Mouse (Mus musculus): ENCODE results near the gene Gm37240.
"Not testable (repeated sequence)": the region's sequence is repeated elsewhere in the genome, so short reads cannot be mapped to it uniquely, and the experiment has no call there.

Gm37240 gene

DNA sequence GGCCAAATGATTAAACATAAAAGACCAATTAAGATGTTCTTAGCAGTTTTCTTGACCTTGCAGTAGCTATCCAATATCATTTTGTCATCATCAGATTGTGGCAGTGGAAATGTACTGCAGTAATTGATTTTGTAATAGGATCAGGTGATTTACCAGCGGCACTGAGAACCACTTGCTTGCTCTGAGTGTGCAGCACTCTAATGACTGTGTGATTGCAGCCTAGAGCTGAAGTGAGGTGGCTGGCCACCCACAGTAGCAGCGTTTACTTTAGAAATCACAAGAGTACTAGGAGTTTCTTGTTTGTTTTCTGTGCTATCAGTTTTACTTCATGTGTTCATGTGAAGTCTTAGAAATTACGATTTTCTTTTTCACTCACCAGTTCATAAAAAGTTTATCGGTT is 1011.1 kb downstream of the Gm37240 start:
- DNase-seq (ENCODE audit: low spot score): no peak

DNA sequence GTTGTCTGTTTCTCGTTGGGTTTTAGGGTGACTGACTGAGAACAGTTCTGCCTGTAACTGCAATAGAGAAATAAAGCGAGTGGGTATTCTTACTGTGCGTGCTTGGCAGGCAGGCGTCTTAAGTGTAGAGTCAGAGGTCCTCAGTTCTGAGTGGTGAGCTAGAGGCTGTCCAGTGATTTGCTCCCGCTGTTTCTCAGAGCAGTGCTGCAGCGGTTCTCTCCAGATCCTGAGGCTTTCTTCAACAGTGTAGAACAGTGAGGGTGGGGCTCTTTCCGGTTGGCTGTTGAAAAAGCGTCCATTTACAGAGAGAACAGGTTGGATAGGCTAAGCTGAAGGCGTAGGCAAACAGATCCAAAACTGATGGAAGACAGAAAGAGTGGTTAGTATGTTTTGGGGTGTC is 1012.0 kb downstream of the Gm37240 start:
- no peak for DNase-seq (ENCODE audit: low spot score)

DNA sequence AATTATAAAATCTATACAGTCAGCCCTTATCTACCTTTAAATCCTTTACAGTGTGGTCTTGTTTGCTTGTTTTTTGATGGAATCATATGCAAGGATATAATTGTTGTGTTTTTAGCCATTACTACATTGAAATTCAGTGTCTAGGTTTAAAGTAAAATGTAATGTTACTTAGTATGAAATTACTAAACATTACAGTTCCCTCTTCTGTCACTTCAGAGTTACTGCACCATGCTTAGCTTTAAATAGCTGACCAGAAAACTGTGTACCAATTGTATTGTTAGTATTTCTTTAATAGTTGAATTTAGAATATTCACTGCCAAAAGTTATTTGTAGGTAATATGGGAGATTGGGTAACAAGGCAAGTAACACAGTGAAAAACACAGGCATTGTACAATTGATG is 1017.2 kb downstream of the Gm37240 start:
- DNase-seq (ENCODE audit: low spot score): no peak

- DNase-seq (ENCODE audit: low spot score): no peak
These were observed 1019.3 kb downstream of the Gm37240 start for GRCm38 (mm10) chr3:84867991-84868390.

DNA sequence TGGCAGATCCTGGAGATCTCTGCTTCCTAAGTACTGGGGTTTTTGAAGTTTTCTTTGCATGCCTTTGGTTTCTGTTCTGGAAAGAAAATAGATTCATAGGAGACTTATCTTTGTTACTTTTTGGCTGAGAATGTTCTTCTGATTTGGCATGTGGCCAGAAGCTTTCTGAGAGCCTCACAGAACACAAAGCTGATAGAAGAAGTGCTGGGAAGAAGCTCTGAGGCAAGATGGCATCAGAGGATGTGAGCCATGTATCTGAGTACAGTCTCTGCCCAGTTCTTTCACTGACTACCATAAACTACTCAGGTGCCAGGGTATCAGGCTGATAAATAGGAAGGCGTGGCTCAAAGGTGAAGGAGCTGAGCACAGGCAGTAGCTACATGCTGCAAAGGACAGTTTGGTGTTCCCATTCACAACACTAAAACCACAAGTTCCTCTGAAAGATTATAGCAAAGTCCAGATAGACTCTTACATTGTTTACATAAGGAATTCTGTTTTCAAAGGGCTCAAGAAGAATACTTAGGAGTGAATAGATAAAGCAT is 1019.8 kb downstream of the Gm37240 start:
- DNase-seq (ENCODE audit: low spot score): no peak

- no peak for DNase-seq (ENCODE audit: low spot score)
These were observed 1020.5 kb downstream of the Gm37240 start for GRCm38 (mm10) chr3:84866866-84867265.

GRCm38 (mm10) chr3:84865684-84866083 is 1021.6 kb downstream of the Gm37240 start:
- DNase-seq (ENCODE audit: low spot score): no peak

- DNase-seq (ENCODE audit: low spot score): not testable (repeated sequence)
These were observed 1025.5 kb downstream of the Gm37240 start for GRCm38 (mm10) chr3:84861817-84862216.

DNA sequence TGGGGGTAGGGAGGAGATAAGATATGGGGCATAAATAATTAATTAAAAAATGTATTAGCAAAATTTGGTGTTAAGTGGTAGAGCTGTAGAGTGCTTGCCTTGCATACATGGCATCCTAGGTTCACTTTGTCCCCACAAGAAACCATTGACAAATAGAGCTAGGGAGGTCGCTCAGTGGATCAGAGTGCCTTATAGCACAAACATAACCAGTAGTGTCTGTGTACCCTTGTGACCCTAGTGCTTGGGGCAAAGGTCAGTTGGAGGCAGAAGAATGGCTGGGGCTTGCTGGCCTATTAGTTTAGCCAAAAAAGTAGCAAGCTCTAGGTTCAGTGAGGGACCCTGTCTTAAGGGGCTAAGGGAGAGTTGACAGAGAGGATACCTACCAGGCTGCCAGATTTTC is 1026.6 kb downstream of the Gm37240 start:
- no peak for DNase-seq (ENCODE audit: low spot score)

DNA sequence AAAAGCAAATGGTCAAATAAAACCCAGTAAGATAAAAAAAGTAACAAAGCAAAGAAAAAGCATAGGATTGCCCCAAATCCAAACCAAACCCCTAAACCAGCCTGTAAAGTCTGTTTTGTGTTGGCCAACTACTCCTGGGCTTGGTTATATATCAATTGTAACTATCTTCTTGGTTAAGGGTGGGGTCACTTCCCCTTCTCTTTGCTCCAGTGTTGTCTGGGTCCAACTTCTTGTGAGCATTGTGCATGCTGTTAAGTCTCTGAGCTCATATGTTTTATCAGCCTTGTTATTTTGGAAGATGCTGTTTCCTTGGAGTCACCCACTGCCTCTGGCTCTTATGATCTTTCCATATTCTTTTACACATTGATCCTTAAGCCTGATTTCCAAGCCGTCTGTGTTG is 1032.9 kb downstream of the Gm37240 start:
- DNase-seq (ENCODE audit: low spot score): no peak

- DNase-seq (ENCODE audit: low spot score): no peak
These were observed 1034.4 kb downstream of the Gm37240 start for GRCm38 (mm10) chr3:84852877-84853276.

- no peak for DNase-seq (ENCODE audit: low spot score)
These were observed 1035.5 kb downstream of the Gm37240 start for GRCm38 (mm10) chr3:84851801-84852200.

- no peak for DNase-seq (ENCODE audit: low spot score)
These were observed 1036.9 kb downstream of the Gm37240 start for GRCm38 (mm10) chr3:84850418-84850817.

DNA sequence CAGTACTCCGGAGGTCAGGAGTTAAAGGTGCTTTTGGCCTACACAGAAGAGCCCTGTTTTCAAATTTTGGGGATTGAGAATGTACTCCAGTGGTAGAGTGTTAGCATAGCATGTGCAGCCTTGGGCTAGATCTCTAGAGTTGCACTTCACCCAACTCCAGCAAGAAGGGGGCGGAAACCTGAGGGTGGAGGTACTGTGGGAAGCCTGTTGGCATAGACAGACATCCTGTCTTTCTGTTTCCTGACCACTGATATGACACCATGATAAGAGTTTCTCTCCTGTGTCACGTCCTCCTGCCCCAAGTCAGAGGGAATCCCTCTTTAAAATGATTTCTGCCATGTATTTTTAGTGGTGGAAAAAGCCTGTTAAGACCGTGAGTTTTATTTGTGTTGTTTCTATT is 1038.5 kb downstream of the Gm37240 start:
- DNase-seq (ENCODE audit: low spot score): no peak

DNA sequence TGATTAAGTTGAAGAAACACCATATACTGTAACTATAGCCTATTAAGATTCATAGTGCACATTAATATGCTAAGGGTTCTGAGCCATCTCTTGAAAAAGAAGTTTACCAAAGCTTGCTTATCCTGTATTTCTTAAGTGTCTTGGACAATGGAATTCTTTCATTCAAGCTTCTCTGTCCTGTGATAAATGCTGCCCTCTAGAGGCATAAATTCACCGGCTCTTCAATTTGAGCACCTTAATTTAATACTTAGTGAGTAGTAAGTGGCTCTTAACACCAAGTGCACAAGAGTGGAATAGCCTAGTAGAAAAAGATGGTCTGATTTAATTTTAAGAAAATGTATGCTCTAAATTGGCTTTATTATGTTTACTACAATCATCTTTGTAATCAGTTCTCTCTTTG is 1043.7 kb downstream of the Gm37240 start:
- DNase-seq (ENCODE audit: low spot score): no peak

- no peak for DNase-seq (ENCODE audit: low spot score)
These were observed 1044.5 kb downstream of the Gm37240 start for GRCm38 (mm10) chr3:84842793-84843192.

DNA sequence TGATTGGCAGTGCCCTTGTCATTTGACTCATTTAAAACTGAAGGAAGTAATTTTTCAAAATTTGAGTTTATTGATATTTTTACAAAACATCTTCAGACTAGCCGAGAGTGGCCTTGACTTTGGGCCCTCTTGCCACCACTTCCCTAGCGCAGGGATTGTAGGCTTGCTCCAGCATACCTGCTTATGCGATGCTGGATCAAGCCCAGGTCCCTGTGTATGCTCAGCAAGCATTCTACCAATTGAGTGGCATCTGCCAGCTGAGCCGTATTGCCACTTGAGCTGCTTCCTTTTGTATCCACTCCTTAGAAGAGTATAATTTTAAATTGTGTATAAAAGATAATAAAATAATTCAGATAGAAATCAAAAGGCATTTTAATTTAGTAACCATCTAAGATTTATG is 1046.0 kb downstream of the Gm37240 start:
- DNase-seq (ENCODE audit: low spot score): no peak

GRCm38 (mm10) chr3:84839499-84839898 is 1047.8 kb downstream of the Gm37240 start:
- DNase-seq (ENCODE audit: low spot score): no peak

DNA sequence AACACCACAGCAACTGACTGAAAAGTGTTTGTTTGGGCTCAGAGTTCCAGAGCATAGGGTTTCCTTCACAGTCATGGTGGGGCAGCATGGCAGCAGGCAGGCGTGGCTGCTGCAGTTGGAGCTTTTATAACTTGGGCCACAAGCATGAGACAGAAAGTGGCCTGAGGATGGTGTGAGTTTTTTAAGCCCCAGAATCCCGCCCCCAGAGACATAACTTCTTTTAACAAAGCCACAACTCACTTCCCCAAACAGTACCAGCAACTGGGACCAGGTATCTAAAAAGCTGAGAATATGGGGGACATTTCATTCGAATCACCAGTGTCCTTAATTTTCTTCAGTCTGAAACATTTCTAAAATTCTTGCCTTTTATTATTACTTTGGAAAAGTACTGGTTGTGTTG is 1049.3 kb downstream of the Gm37240 start:
- no peak for DNase-seq (ENCODE audit: low spot score)

- no peak for DNase-seq (ENCODE audit: low spot score)
These were observed 1051.3 kb downstream of the Gm37240 start for GRCm38 (mm10) chr3:84836029-84836428.

- no peak for DNase-seq (ENCODE audit: low spot score)
These were observed 1058.0 kb downstream of the Gm37240 start for GRCm38 (mm10) chr3:84829366-84829765.

DNA sequence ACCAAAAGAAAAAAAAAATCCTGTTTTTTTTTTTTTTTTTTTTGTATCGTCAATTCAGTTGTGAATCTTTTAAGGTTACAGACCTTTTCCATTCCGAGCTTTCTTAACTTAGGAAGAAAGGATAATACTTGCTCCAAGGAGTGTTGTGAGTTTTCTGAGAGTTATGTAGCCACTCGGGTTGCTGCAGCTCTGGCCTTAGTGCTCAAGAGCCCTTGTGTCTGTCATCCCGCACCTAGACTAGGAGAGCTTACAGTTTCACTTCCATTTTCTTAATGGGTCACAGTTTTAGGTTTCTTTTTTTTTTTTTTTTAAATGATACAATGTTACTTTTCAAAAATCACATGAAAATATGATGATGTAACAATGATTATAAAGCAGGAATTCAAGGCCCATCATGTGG is 1059.7 kb downstream of the Gm37240 start:
- no peak for DNase-seq (ENCODE audit: low spot score)

GRCm38 (mm10) chr3:84826938-84827337 is 1060.4 kb downstream of the Gm37240 start:
- DNase-seq (ENCODE audit: low spot score): no peak

DNA sequence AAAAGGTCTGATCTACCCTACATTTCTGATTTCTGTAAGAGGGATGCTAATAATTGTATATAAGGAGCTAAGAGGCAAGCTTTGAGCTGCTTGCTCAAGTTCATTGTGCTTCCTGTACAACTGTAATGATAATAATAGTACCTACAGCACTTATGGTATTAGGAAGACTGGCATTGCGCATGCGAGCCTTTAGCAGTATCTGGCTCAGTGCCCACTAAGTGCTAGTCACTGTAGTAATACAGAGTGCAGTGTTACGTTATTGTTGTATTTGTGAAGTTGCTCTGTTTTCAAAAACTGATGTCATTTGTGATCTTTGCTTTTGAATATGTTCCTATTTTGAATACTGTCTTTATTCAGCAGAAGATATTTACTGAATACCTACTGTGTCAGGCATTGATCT is 1060.9 kb downstream of the Gm37240 start:
- no peak for DNase-seq (ENCODE audit: low spot score)

DNA sequence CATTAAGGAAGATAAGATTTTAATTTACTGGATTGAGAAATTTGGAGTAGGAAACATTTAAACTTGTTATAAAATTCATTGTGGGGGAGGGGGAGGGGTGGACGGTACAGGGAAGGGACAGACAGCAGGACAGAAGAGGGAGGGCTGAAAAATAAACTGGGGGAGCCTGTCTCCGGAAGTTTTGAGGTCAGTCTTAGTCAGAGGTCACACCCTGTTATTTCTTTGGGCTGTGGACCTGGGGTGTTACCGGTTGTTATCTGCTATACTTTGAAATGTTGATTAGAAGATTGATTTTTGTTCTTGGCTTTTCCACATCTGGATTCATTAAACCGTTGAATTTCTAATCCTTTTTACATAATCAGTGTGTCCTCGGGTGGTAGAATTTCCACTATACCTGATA is 1061.3 kb downstream of the Gm37240 start:
- DNase-seq (ENCODE audit: low spot score): no peak
